Mouse (Mus musculus): Measurements from ENCODE around the gene Lrrc19. TPM values are rescaled to one million over a fixed set of nuclear protein-coding genes. Genes with fewer than 3 reads are reported as not detected.

The Lrrc19 gene
- total RNA-seq, 2 experiments from 2014 or later: not detected

- intact Hi-C loops (cut with DNase I): no loop called here
- no peak for DNase-seq (ENCODE audit: low spot score)
These were observed 48.5 kb downstream of the Lrrc19 start for GRCm38 (mm10) chr4:94601395-94601794.

GRCm38 (mm10) chr4:94592709-94593108 is 57.2 kb downstream of the Lrrc19 start:
- intact Hi-C loops (cut with DNase I): no loop called here
- DNase-seq (ENCODE audit: low spot score): no peak

- intact Hi-C loops (cut with DNase I): no loop called here
- no peak for DNase-seq (ENCODE audit: low spot score)
These were observed 58.1 kb downstream of the Lrrc19 start for GRCm38 (mm10) chr4:94591765-94592381.

Small RNA genes lying within 50 kb of the gene (microRNA-seq; reads per million reads assigned to microRNA genes)
- 665 reads per million, percentile 77 among the genes with 10 or more reads in this experiment for gene Mir872

Other genes with a start within 250 kb of the Lrrc19 start
- not detected for gene Gm10306, start 93.6 kb downstream of the Lrrc19 start, total RNA-seq (2021)
- 1 to 10 TPM; 3.9 to 4.5 TPM for gene Caap1, start 93.3 kb downstream of the Lrrc19 start, total RNA-seq (2021)
- gene Plaa, start 46.9 kb downstream of the Lrrc19 start, total RNA-seq (2021): 10 to 100 TPM; 41.8 to 45.6 TPM
- 1 to 10 TPM; 4.8 to 5.3 TPM for gene Ift74, start 35.7 kb downstream of the Lrrc19 start, total RNA-seq (2021)
- gene Tek, start 89.1 kb upstream of the Lrrc19 start, total RNA-seq (2021): 10 to 100 TPM; 41.6 to 47.3 TPM

All from heart, postnatal 25 days (tissue).